Mouse (Mus musculus): ENCODE measurements around the gene Rbm34.

DNA sequence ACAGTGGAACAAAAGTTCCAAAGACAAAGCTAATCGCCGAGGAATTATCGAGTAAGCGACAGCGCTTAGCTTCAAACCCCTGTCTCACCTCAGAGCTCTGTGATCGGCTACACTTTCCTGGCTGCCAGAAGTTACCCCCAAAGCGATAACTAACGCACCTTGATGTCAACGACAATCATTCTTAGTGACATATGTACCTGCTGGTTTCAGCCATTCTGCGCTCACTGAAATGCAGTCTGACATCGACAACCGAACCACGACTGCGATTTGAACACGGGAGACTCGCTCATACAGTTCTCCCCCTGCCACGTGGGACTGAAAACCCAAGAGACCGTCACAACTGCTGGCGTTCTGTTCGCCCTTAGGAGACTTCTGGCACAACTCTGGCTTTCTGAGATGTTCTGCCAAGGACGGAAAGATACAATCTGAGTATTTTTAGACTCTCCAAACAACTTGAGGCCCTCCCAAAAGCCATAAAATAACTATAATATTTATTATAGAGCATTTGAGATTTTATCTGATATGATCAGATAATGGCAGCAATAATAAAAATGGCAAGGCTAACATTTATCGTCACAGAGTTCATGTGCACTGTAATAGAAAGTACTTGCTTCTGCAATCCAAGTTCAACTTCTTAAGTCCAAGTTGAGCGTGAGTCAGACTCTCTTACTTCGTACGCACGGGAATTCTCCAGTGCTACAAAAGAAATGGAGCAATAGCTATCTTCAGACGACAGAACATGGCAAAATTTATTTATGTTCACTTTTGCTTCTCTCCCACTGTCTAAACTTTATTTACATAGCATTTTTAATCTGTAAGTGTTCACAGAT is 8.4 kb upstream of the Rbm34 start:
- TF ChIP-seq CTCF (conservative IDR thresholded peaks at IDR 0.05; ENCODE audit: insufficient read depth, insufficient read length, low read depth, low read length) = no peak
- no peak for TF ChIP-seq POLR2A (IDR thresholded peaks at IDR 0.05; ENCODE audit: low read depth, low read length)
